Mouse (Mus musculus): ENCODE data around the gene Cd38. TPM values are rescaled to one million over a fixed set of nuclear protein-coding genes. Genes with fewer than 3 reads are reported as not detected.

Cd38 gene
- polyA plus RNA-seq (2016; fragmentation: Nextera tagmentation; extraction: Ambion mirVana) = 13.2 and 13.9 TPM in 2 replicates

- Histone ChIP-seq H3K9ac (no peak within 1 kb of the TSS), H3K4me1 (peaks cover 25% of the 10 kb centered on the region), H3K4me2 (peak within 1 kb of the TSS; percentile 63), H3K27ac (peak within 1 kb of the TSS; percentile 56; the same call in 1 of the 2 replicates), H3K4me3 (peak within 1 kb of the TSS; percentile 33), H3K9me3 (replicated peaks) (no peaks in the 10 kb centered on the region), H3K27me3 (replicated peaks) (no peaks in the 10 kb centered on the region), H3K36me3 (no peaks in the 10 kb centered on the region)
- no peak for ATAC-seq
These were observed at the start of gene Cd38 for GRCm38 (mm10) chr5:43868253-43868652. Gene Cd38 (plus strand): TSS chr5:43868553.

DNA sequence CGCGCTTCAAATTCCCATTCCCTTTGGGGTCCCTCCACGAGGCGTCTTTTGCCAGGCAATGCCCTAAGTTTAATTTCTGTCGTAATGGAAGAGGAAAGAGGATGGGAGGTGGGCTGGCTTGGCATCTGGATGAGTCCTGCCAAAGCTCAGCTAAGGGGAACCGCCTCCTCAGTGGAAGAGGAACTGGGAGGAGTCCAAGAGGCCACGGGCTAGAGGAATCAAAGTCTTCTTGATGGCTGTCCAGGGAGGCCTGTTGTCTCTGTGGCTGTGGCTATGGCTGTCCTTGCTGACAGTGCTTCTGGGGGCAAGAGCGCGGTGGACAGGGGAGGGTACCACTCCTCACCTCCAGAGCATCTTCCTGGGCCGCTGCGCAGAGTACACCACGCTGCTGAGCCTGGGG lies 49.7 kb upstream of the Cd38 start, which contains the start of gene Bst1:
Bst1 (plus strand) TSS at position 191 of the 400 bp plus-strand sequence.
- peak; percentile 35; the same call in 1 of the 2 replicates for ATAC-seq
- WGBS (ENCODE audit: insufficient replicate concordance) = 34% methylated on average over 12 of the region's 12 CpGs

GRCm38 (mm10) chr5:43820785-43821184 lies 47.6 kb upstream of the Cd38 start:
- H3K9me3 ChIP-seq (replicated peaks) = no peaks in the 10 kb centered on the region
- no peaks in the 10 kb centered on the region for H3K36me3 ChIP-seq
- H3K27me3 ChIP-seq (replicated peaks) = no peaks in the 10 kb centered on the region
- 77% methylated on average over 11 of the region's 11 CpGs for WGBS (ENCODE audit: insufficient replicate concordance)
- no peak overlapping the region for H3K27ac ChIP-seq
- no peak overlapping the region for H3K4me2 ChIP-seq
- no peaks in the 10 kb centered on the region for H3K4me1 ChIP-seq
- no peak for ATAC-seq
- no peak overlapping the region for H3K4me3 ChIP-seq
- H3K9ac ChIP-seq = no peak overlapping the region

More for the DNA sequence above, 49.7 kb upstream of the Cd38 start, which contains the start of gene Bst1:
- Histone ChIP-seq H3K9me3 (replicated peaks) (no peaks in the 10 kb centered on the region), H3K36me3 (no peaks in the 10 kb centered on the region), H3K27me3 (replicated peaks) (no peaks in the 10 kb centered on the region), H3K4me1 (no peaks in the 10 kb centered on the region), H3K4me2 (no peak within 1 kb of the TSS), H3K4me3 (no peak within 1 kb of the TSS), H3K27ac (no peak within 1 kb of the TSS), H3K9ac (no peak within 1 kb of the TSS)

DNA sequence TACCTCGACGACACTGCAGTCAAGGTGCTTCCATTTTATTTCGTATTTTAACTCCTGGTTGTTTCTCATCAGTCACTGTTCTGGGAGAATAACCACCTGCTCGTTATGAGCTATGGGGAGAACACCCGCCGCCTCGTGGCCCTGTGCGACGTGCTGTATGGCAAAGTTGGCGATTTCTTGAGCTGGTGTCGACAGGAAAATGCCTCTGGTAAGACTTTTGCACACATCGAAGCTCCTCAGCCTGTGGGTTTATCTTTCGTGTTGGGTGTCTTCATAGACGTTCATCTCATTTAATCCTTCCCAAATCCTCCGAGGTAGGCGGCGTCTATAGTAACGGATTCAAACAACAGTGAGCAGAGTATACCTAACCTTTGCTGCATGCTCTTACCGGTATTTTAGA lies 46.8 kb upstream of the Cd38 start, which contains the start of gene Fbxl5:
Fbxl5 (minus strand) TSS at position 101 of the 400 bp plus-strand sequence.
- Histone ChIP-seq H3K27me3 (replicated peaks) (no peaks in the 10 kb centered on the region), H3K27ac (no peak within 1 kb of the TSS), H3K9me3 (replicated peaks) (no peaks in the 10 kb centered on the region), H3K36me3 (no peaks in the 10 kb centered on the region), H3K4me1 (no peaks in the 10 kb centered on the region), H3K4me3 (no peak within 1 kb of the TSS), H3K4me2 (no peak within 1 kb of the TSS), H3K9ac (no peak within 1 kb of the TSS)
- no peak for ATAC-seq
- 74% methylated on average over 19 of the region's 19 CpGs for WGBS (ENCODE audit: insufficient replicate concordance)

GRCm38 (mm10) chr5:43822199-43822598 lies 46.2 kb upstream of the Cd38 start:
- Histone ChIP-seq H3K36me3 (no peaks in the 10 kb centered on the region), H3K27me3 (replicated peaks) (no peaks in the 10 kb centered on the region), H3K4me1 (no peaks in the 10 kb centered on the region), H3K4me2 (no peak overlapping the region), H3K4me3 (no peak overlapping the region), H3K9ac (no peak overlapping the region), H3K27ac (no peak overlapping the region), H3K9me3 (replicated peaks) (no peaks in the 10 kb centered on the region)
- no peak for ATAC-seq
- 84% methylated on average over 8 of the region's 8 CpGs for whole genome bisulfite sequencing (ENCODE audit: insufficient replicate concordance)

GRCm38 (mm10) chr5:43822824-43823223 lies 45.5 kb upstream of the Cd38 start:
- no peak overlapping the region for H3K9ac ChIP-seq
- 62% methylated on average over 3 of the region's 3 CpGs for WGBS (ENCODE audit: insufficient replicate concordance)
- ATAC-seq = no peak
- H3K27me3 ChIP-seq (replicated peaks) = no peaks in the 10 kb centered on the region
- H3K27ac ChIP-seq = no peak overlapping the region
- H3K36me3 ChIP-seq = no peaks in the 10 kb centered on the region
- no peak overlapping the region for H3K4me3 ChIP-seq
- H3K9me3 ChIP-seq (replicated peaks) = no peaks in the 10 kb centered on the region
- H3K4me1 ChIP-seq = no peaks in the 10 kb centered on the region
- no peak overlapping the region for H3K4me2 ChIP-seq

DNA sequence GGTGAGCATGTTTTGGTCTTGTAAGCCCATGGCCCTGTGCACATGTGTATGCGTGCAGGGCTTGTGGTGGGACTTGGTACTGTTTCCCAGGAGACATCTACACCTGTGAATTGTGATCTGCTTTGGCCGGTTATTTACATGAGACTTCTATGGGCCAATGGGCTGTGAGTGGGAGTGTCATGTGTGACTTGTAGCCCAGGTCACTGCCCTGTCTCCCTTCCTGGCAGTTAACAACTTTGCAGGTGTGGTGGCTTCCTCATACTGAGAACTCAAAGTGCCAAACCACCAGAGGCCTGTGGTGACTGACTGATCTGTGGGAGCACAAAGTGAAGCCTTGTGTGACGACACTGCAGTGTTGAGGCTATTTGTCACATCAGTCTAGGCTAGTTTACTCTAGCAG lies 43.8 kb upstream of the Cd38 start:
- no peaks in the 10 kb centered on the region for H3K9me3 ChIP-seq (replicated peaks)
- no peak overlapping the region for H3K9ac ChIP-seq
- no peaks in the 10 kb centered on the region for H3K36me3 ChIP-seq
- 64% methylated on average over 3 of the region's 3 CpGs for WGBS (ENCODE audit: insufficient replicate concordance)
- H3K27ac ChIP-seq = no peak overlapping the region
- no peaks in the 10 kb centered on the region for H3K27me3 ChIP-seq (replicated peaks)
- no peak overlapping the region for H3K4me2 ChIP-seq
- no peak overlapping the region for H3K4me3 ChIP-seq
- no peaks in the 10 kb centered on the region for H3K4me1 ChIP-seq
- ATAC-seq = no peak

GRCm38 (mm10) chr5:43826883-43827282 lies 41.5 kb upstream of the Cd38 start:
- no peaks in the 10 kb centered on the region for H3K9me3 ChIP-seq (replicated peaks)
- no peak overlapping the region for H3K27ac ChIP-seq
- no peaks in the 10 kb centered on the region for H3K27me3 ChIP-seq (replicated peaks)
- WGBS (ENCODE audit: insufficient replicate concordance) = 69% methylated on average over 2 of the region's 2 CpGs
- no peak overlapping the region for H3K9ac ChIP-seq
- no peak overlapping the region for H3K4me2 ChIP-seq
- no peak for ATAC-seq
- no peaks in the 10 kb centered on the region for H3K4me1 ChIP-seq
- no peak overlapping the region for H3K4me3 ChIP-seq
- no peaks in the 10 kb centered on the region for H3K36me3 ChIP-seq

DNA sequence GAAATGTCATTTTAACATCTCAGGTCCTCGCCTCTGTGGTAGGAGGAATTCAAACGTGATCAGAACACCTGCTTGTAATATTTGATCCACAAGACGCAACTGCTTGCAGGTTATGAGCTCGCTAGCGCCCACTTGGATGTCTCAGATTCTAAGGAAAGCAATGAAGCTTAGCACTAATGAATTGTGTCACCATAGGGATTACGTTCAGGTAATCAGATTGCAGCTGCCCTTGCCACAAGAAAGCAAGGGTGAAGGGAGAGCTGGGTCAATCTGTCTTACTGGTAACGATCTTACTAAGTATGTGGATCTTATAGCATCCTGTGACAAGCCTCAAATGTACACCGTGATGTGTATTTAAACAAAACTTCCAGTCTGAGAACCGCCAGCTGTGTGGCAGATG lies 41.0 kb upstream of the Cd38 start:
- Histone ChIP-seq H3K27ac (no peak overlapping the region), H3K4me1 (no peaks in the 10 kb centered on the region), H3K36me3 (no peaks in the 10 kb centered on the region), H3K4me2 (no peak overlapping the region), H3K27me3 (replicated peaks) (no peaks in the 10 kb centered on the region), H3K4me3 (no peak overlapping the region), H3K9me3 (replicated peaks) (no peaks in the 10 kb centered on the region), H3K9ac (no peak overlapping the region)
- WGBS (ENCODE audit: insufficient replicate concordance) = 71% methylated on average over 9 of the region's 9 CpGs
- ATAC-seq = no peak

DNA sequence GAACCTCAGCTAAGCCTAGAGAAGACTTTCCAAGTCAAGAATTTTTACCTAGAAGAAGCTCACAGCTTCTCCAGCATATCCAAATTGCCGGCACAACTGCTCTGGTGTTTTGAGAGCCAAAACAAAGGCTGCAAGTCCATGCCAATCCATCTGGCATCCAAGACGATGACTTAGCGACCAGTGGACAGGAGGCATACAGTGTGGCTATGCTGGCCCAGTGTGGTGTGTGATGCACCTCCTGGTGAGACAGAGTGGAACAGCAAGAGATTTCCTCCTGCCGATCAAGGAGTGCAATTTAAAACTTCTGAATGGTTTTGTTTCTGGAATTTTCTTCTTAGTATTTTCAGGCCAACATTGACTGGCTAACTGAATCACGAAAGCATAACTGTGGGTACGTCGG lies 31.8 kb upstream of the Cd38 start:
- Histone ChIP-seq H3K27ac (no peak overlapping the region), H3K4me1 (0 out of 2 replicates have a peak, but pooled peaks cover 2% of the 10 kb centered on the region), H3K4me2 (no peak overlapping the region), H3K9ac (no peak overlapping the region), H3K36me3 (no peaks in the 10 kb centered on the region), H3K4me3 (no peak overlapping the region), H3K9me3 (replicated peaks) (no peaks in the 10 kb centered on the region), H3K27me3 (replicated peaks) (no peaks in the 10 kb centered on the region)
- 78% methylated on average over 7 of the region's 7 CpGs for WGBS (ENCODE audit: insufficient replicate concordance)
- no peak for ATAC-seq

- ATAC-seq = no peak
- 30% methylated on average over 5 of the region's 5 CpGs for WGBS (ENCODE audit: insufficient replicate concordance)
- H3K4me3 ChIP-seq = no peak overlapping the region
- H3K9ac ChIP-seq = no peak overlapping the region
- no peak overlapping the region for H3K4me2 ChIP-seq
- no peaks in the 10 kb centered on the region for H3K9me3 ChIP-seq (replicated peaks)
- H3K27me3 ChIP-seq (replicated peaks) = no peaks in the 10 kb centered on the region
- no peak overlapping the region for H3K27ac ChIP-seq
- no peaks in the 10 kb centered on the region for H3K36me3 ChIP-seq
- 0 out of 2 replicates have a peak, but pooled peaks cover 5% of the 10 kb centered on the region for H3K4me1 ChIP-seq
These were observed 31.0 kb upstream of the Cd38 start for GRCm38 (mm10) chr5:43837372-43837771.

DNA sequence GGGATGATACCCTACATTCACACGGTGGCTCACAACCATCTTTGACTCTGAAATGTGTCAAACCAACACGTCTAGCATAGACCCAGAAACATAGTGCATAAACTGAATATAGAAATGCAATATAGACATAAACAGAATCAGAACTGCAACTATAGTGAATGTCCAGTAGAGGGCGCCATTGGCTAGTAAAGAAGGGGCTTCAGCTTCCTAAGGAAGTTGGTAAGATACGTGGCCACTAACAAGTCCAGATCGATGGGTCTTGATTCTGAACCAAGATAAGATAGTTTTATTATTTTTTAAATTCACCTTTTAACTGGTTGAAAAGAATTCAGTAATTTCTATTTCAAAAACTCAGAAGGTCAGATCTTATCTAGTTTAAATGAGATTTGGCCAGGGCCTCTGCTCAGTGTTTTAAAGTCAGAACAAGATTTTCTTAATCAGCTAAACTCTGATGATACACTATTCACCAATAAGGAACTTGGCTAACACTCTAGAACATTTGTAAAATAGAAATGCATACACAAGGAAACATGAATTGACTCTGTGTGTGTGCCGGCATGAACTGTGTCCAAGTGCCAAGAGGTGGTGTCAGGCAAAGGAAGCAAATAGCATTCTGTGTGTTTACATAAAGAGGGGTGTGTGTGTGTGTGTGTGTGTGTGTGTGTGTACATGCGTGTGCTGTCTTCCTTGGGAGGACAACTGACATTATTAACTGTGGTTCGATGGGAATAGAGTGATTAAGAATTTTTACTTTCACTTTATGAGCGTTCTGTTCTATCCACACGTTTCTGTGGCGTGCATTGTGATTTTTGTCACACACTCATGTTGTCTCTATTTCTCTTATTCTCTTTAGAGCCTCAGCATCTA lies 27.0 kb upstream of the Cd38 start:
- Histone ChIP-seq H3K36me3 (no peaks in the 10 kb centered on the region), H3K4me2 (peak overlapping the region; percentile 42), H3K27me3 (replicated peaks) (no peaks in the 10 kb centered on the region), H3K9me3 (replicated peaks) (0 out of 2 replicates have a peak, but pooled peaks cover 6% of the 10 kb centered on the region), H3K9ac (no peak overlapping the region), H3K4me3 (no peak overlapping the region; the same call in 1 of the 2 replicates), H3K4me1 (0 out of 2 replicates have a peak, but pooled peaks cover 5% of the 10 kb centered on the region), H3K27ac (no peak overlapping the region)
- 37% methylated on average over 11 of the region's 11 CpGs for WGBS (ENCODE audit: insufficient replicate concordance)
- ATAC-seq = no peak

Data from liver, embryonic 12.5 days (tissue).